Mouse (Mus musculus): Measurements from ENCODE around the gene Tecrl. TPM values are rescaled to one million over a fixed set of nuclear protein-coding genes. Genes with fewer than 3 reads are reported as not detected.

Gene Tecrl
- not detected in 2 replicates for total RNA-seq (2015; ENCODE audit: low replicate concordance)
- total RNA-seq (2017; ENCODE audit: low replicate concordance) = not detected in 2 replicates

DNA sequence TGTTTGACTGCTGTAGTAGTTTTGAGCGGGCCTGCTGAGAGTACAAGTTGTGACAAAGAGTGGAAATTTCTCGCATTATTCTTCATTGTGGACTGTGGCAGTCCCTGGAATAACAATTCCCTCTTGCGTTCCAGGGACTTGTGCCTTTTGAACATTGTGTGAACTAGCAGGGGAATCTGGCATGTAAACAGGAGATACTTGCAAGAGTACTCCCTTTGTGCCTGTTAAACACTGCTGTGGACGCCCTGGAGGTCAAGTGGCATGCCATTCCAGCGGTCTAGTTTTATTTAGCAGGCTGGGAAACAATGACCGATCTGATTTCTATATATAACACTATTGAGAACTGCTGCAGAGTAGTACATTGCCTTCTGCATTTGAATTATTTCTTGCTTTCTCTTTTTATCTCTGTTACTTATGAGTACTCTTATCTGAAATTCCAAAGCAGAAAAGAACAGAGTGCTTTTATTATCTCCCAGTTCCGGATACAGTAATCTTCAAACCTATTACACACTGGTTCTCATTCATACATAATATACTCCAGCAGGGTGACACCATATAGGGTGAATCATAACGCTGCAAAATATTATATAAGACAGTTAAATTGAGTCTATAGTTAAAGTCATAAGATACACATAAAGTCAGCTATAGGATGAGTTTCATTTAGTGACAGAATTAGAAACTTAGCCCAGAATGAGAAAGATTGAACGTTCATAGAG is at the start of gene Tecrl:
TSS of gene Tecrl (minus strand) at position 350 of the 716 bp plus-strand sequence.
- no peak for ATAC-seq (replicated peaks; ENCODE audit: low FRiP score, poor library complexity, severe bottlenecking)

DNA sequence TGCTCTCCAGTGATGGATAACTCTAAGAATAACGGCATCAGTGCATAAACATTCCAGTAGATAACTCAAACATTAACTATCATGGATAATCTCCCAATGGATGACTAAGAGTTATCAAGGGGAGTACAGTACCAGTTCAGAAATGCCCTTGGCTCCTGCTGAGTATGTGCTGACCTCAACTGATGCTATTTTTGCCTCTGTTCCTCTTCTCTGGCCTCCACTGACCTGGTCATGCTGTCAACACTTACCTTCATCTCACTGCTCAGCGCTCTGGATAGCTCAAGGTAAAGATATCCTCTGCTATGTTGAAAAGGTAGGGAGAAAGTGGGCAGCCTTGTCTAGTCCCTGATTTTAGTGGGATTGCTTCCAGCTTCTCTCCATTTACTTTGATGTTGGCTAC is 30.0 kb upstream of the Tecrl start:
- ATAC-seq (replicated peaks; ENCODE audit: low FRiP score, poor library complexity, severe bottlenecking) = no peak

DNA sequence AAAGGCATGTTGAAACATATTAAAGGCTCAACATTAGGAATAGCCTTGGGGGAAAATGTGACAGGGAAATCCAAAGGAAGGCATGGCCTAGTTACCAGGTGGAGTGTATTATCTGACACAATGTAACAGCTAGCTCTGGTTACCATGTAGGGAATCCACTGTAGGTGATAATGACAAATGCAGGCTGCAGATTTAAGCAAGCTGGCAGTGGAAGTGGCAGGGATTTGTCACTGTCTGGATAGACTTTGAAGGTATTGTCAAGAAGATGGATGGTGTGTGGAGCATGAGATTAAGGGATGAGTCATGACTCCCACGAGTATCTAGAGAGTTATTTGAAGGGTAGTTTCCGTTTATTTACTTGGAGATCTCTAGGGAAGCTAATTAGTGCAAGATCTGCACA is 3.4 kb downstream of the Tecrl start:
- no peak for ATAC-seq (replicated peaks; ENCODE audit: low FRiP score, poor library complexity, severe bottlenecking)

DNA sequence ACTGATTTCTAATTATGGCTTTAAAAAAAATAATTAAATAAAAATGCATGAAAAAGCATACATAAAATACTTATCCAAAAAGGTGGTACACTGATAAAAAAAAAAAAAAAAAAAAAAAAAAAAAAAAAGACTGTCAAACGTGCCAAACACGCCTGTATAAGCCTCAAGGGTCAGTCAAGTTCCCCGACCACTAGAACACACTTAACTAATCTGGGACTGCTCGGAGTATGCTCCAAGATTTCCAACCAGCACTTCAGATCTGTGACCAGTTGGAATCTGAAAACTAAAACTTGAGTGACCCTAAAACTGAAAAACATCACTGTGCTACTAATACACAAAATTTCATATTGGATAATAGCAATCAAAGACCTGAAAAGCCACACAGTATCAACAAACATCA is 15.9 kb downstream of the Tecrl start:
- no peak for ATAC-seq (replicated peaks; ENCODE audit: low FRiP score, poor library complexity, severe bottlenecking)

DNA sequence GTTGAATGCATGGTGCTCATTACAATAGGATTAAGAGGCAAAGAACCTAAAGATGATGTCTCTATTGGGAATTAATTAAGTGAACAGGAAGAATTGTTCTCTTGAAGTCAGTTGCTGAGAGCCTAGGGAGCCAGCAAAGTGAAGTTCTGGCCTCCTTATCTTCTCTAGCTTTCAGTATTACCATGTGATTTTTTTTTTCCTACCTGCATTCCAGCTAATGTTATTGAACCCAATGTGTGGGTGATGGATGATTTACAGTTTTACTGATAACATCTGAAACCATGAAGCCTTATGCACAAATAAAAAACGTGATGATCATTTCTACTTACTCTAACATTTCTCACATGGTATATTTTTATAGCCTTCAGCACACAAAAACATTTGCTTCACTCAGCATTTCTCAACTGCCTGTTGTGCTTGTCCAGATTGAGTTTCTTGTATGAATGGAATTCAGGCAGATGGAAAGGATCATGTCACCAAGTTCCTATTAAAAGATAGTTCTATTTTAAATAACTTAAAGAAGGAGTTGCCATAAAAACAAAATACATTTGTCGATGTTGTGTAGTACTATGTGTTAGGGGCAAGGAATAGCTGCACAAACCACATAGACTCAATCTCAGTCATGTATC is 87.7 kb downstream of the Tecrl start:
- no peak for ATAC-seq (replicated peaks; ENCODE audit: low FRiP score, poor library complexity, severe bottlenecking)

DNA sequence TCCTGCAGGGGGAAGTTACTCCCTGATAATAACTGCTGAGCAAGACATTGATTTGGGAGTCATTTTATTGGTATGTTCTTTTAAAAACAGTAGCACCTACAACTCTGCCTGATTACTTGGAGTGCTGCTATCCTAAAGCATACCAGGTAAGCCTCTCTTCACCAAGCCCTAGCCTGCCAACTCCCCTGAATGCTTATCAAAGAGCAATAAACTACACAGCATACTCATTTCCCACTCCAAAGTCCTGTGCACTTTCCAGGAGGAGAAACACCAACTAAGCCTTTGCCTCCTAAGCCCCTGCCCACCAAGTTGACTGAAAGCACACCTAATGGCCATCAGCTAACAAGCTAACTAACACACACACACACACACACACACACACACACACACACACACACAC is 94.9 kb downstream of the Tecrl start:
- ATAC-seq (replicated peaks; ENCODE audit: low FRiP score, poor library complexity, severe bottlenecking) = no peak

DNA sequence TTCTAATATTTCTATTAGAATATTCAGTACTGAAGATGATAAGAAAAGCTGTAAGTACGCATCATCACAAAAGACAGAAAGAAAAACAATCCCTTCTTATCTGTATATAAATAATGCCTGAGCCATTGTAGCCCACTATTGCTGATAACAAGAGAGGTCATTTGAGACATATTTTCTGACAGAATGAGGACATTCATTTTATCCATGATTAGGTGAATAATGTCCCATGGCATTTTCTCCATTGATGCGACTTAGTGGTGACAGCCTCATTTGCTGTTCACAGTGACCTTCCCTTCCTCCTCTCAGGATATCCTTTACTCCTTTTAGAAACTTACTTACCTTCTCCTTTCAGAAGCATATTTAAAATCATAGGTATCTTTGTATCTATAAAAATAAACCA is 100.9 kb downstream of the Tecrl start:
- ATAC-seq (replicated peaks; ENCODE audit: low FRiP score, poor library complexity, severe bottlenecking) = no peak

DNA sequence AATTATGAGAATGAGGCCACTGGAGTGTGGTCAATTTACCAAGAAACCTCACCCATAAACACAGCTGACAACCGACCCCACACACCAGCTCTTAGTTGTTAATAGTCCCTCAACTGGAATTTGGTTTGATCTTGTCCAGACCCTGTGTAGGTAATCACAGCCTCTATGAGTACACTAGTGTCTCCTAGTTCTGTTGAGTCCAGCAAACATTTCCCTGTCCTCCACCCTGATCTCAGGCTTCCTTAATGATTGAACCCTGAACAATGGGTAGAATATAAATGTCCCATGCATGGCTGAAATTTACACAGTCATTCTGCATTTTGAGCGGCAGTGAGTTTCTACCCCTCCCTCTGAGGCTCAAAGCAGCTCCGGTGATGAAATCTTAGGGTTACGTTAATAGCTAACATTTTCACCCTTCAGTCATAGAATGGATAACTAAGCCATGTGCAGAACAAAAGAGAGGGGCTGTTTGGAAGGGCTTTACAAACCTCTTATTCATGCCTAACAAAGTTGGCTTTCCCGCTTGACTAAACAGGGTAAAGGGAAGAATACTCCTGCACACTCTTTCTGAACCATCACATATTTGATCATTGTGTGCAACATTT is 116.0 kb downstream of the Tecrl start:
- ATAC-seq (replicated peaks; ENCODE audit: low FRiP score, poor library complexity, severe bottlenecking) = no peak

Data from erythroblast, adult 5-6 weeks (primary cell).